Mouse (Mus musculus): ENCODE results near the gene Whrn.

GRCm38 (mm10) chr4:63375367-63375766 lies 120.4 kb downstream of the Whrn start:
- TF ChIP-seq CTCF (IDR thresholded peaks at IDR 0.05; ENCODE audit: control insufficient read depth, insufficient read depth, insufficient read length) = no peak
- no peak for TF ChIP-seq USF1 (IDR thresholded peaks at IDR 0.05; ENCODE audit: low read depth)
- no peak for TF ChIP-seq MYOD1 (IDR thresholded peaks at IDR 0.05; ENCODE audit: control insufficient read depth, insufficient read length, low read depth)
- TF ChIP-seq MAX (IDR thresholded peaks at IDR 0.05) = no peak
- TF ChIP-seq CEBPB (IDR thresholded peaks at IDR 0.05; ENCODE audit: low read depth) = no peak
